Mouse (Mus musculus): Measurements from ENCODE around the gene Matn4. TPM values are rescaled to one million over a fixed set of nuclear protein-coding genes. Genes with fewer than 3 reads are reported as not detected.
"Not testable (repeated sequence)": the region's sequence is repeated elsewhere in the genome, so short reads cannot be mapped to it uniquely, and the experiment has no call there.

Matn4 gene
- total RNA-seq, 2 experiments from 2014 or later = 8.4 to 8.5 TPM

GRCm38 (mm10) chr2:164372408-164373053 lies 32.4 kb downstream of the Matn4 start:
- no peak for DNase-seq (ENCODE audit: low spot score in 2 of 2)

- no peak for DNase-seq (ENCODE audit: low spot score in 2 of 2)
Measured at GRCm38 (mm10) chr2:164371371-164371770, 33.6 kb downstream of the Matn4 start.

GRCm38 (mm10) chr2:164368620-164369105 lies 36.3 kb downstream of the Matn4 start:
- DNase-seq (ENCODE audit: low spot score in 2 of 2) = no peak

GRCm38 (mm10) chr2:164366947-164367346 lies 38.0 kb downstream of the Matn4 start:
- DNase-seq (ENCODE audit: low spot score in 2 of 2) = no peak

GRCm38 (mm10) chr2:164360974-164361657 lies 43.8 kb downstream of the Matn4 start:
- no peak for DNase-seq (ENCODE audit: low spot score in 2 of 2)

- no peak for DNase-seq (ENCODE audit: low spot score in 2 of 2)
Measured at GRCm38 (mm10) chr2:164359668-164360067, 45.3 kb downstream of the Matn4 start.

GRCm38 (mm10) chr2:164359031-164359430 lies 45.9 kb downstream of the Matn4 start:
- no peak for DNase-seq (ENCODE audit: low spot score in 2 of 2)

- no peak for DNase-seq (ENCODE audit: low spot score in 2 of 2)
Measured at GRCm38 (mm10) chr2:164358373-164358772, 46.6 kb downstream of the Matn4 start.

GRCm38 (mm10) chr2:164356177-164356967 lies 48.6 kb downstream of the Matn4 start:
- DNase-seq (ENCODE audit: low spot score in 2 of 2) = no peak

- no peak for DNase-seq (ENCODE audit: low spot score in 2 of 2)
Measured at GRCm38 (mm10) chr2:164353356-164353755, 51.6 kb downstream of the Matn4 start.

GRCm38 (mm10) chr2:164352697-164353096 lies 52.3 kb downstream of the Matn4 start:
- no peak for DNase-seq (ENCODE audit: low spot score in 2 of 2)

- peak; percentile 7 to 12 for DNase-seq (ENCODE audit: low spot score in 2 of 2)
Measured at GRCm38 (mm10) chr2:164348980-164349379, 56.0 kb downstream of the Matn4 start.

- DNase-seq (ENCODE audit: low spot score in 2 of 2) = not testable (repeated sequence)
Measured at GRCm38 (mm10) chr2:164347697-164348096, 57.3 kb downstream of the Matn4 start.

GRCm38 (mm10) chr2:164343732-164344131 lies 61.2 kb downstream of the Matn4 start:
- not testable (repeated sequence) for DNase-seq (ENCODE audit: low spot score in 2 of 2)

Small RNA genes within 50 kb of the gene (microRNA-seq; reads per million reads assigned to microRNA genes)
- 0 reads per million in 2 experiments for gene Mir7678

Other genes starting within 250 kb of the Matn4 start
- gene Kcns1, start 234.0 kb downstream of the Matn4 start, total RNA-seq (2021) = 10 to 100 TPM; 21.8 to 23.2 TPM
- not detected for gene Wfdc5, start 222.4 kb downstream of the Matn4 start, total RNA-seq (2021)
- not detected for gene Wfdc12, start 214.6 kb downstream of the Matn4 start, total RNA-seq (2021)
- not detected for gene Wfdc15a, start 205.0 kb downstream of the Matn4 start, total RNA-seq (2021)
- not detected for gene Wfdc15b, start 183.5 kb downstream of the Matn4 start, total RNA-seq (2021)
- not detected for gene Svs2, start 166.7 kb downstream of the Matn4 start, total RNA-seq (2021)
- gene Svs3b, start 148.5 kb downstream of the Matn4 start, total RNA-seq (2021) = not detected
- not detected for gene Svs4, start 126.7 kb downstream of the Matn4 start, total RNA-seq (2021)
- gene Svs3a, start 115.9 kb downstream of the Matn4 start, total RNA-seq (2021) = not detected
- not detected for gene Svs6, start 88.4 kb downstream of the Matn4 start, total RNA-seq (2021)
- gene Svs5, start 72.4 kb downstream of the Matn4 start, total RNA-seq (2021) = not detected
- under 1 TPM in 1 of 2 experiments, not detected in 1; 0.82 TPM for gene Slpi, start 16.1 kb downstream of the Matn4 start, total RNA-seq (2021)
- gene Rbpjl, start 2.0 kb downstream of the Matn4 start, total RNA-seq (2021) = under 1 TPM; 0.33 to 0.56 TPM
- gene Sdc4, start 38.7 kb upstream of the Matn4 start, total RNA-seq (2021) = 10 to 100 TPM; 72.7 to 80.1 TPM
- gene Sys1, start 51.8 kb upstream of the Matn4 start, total RNA-seq (2021) = 10 to 100 TPM; 43.5 to 44.6 TPM
- gene Gm20458, start 55.8 kb upstream of the Matn4 start, total RNA-seq (2021) = 1 to 10 TPM; 2.0 to 6.4 TPM
- gene Trp53tg5, start 68.6 kb upstream of the Matn4 start, total RNA-seq (2021) = not detected
- 100 to 1,000 TPM; 108 to 126 TPM for gene Dbndd2, start 80.9 kb upstream of the Matn4 start, total RNA-seq (2021)
- 10 to 100 TPM; 83.0 to 89.2 TPM for gene Pigt, start 92.4 kb upstream of the Matn4 start, total RNA-seq (2021)
- under 1 TPM in 1 of 2 experiments, not detected in 1; 0.59 TPM for gene Wfdc2, start 157.3 kb upstream of the Matn4 start, total RNA-seq (2021)
- not detected for gene Spint3, start 168.3 kb upstream of the Matn4 start, total RNA-seq (2021)
- not detected for gene Wfdc6a, start 180.3 kb upstream of the Matn4 start, total RNA-seq (2021)
- not detected for gene Eppin, start 188.4 kb upstream of the Matn4 start, total RNA-seq (2021)
- gene Wfdc6b, start 208.4 kb upstream of the Matn4 start, total RNA-seq (2021) = not detected
- not detected for gene Wfdc8, start 208.5 kb upstream of the Matn4 start, total RNA-seq (2021)
- gene Wfdc16, start 233.6 kb upstream of the Matn4 start, total RNA-seq (2021) = not detected